Mouse (Mus musculus): Measurements from ENCODE around the gene Gmps. TPM values are rescaled to one million over a fixed set of nuclear protein-coding genes. Genes with fewer than 3 reads are reported as not detected.
A peak's percentile ranks its signal among the peaks of the same experiment; 100 is the strongest.

The Gmps gene
- polyA plus RNA-seq (2014; fragmentation: Nextera tagmentation; extraction: Ambion mirVana) = 36.5 and 41.5 TPM in 2 replicates

DNA sequence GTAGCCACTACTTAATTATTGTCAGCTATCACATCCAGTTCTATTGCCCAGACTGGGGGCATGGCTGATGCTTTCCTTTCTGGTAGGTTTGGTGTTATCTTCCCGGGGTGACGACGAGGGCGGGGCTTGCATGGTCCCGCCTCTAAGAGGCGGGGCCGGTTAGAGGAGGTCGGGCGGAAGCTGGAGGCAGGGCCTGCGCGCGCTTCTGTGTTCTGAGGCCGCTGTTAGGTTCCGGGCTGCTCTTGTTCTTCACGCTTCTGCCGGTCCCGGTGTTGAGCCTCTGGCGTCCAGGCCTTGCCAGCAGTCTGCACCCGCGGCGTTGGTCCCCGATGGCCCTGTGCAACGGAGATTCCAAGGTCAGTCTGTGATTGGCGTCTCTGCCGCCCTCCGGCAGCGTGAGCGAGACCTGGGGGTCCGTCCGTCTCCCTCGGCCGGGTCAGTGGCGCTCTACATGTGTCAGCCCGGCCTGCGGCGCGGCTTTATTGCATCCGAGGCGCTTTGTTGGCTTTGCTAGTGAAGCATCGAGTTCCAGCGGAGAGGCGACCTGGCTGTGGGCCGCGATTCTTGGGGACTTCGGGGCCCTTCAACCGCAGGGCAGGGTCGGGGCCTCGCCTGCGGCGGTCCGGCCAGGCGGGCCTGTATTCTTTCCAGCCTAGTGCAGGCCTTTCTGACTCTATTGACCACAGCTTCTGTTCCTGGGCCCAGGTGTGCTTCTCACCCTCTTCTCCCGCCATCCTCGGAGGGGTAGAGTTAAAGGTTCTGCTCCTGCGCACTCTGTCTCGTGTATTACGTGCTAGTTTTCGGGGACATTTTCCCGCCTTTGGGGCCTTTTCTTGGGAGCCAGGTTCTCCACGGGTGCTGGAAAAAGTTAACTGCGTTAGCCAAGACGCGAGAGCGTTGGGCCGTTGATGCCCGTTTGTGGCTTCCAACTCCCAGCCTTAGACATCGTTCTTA lies at the start of gene Gmps:
Gene Gmps, plus strand, starts transcription at position 152 of the 954 bp plus-strand sequence.
- Histone ChIP-seq H3K36me3 (ENCODE audit: control insufficient read depth, insufficient read depth, low read length) (peaks cover 9% of the 10 kb centered on the region), H3K27ac (replicated peaks; ENCODE audit: low read depth, low read length) (peak within 1 kb of the TSS; percentile 91), H3K4me2 (ENCODE audit: low read depth, low read length) (peak within 1 kb of the TSS; percentile 62), H3K4me1 (ENCODE audit: control insufficient read depth, insufficient read depth, low read length) (peaks cover 8% of the 10 kb centered on the region), H3K9me3 (ENCODE audit: control insufficient read depth, low read length) (no peaks in the 10 kb centered on the region), H3K9ac (ENCODE audit: low read depth, low read length) (peak within 1 kb of the TSS; percentile 96), H3K27me3 (replicated peaks; ENCODE audit: control insufficient read depth, insufficient read depth, low read length) (no peaks in the 10 kb centered on the region), H3K4me3 (ENCODE audit: low read depth, low read length) (peak within 1 kb of the TSS; percentile 97)
- ATAC-seq (ENCODE audit: low read depth) = peak; percentile 98
- peak; percentile 96 for DNase-seq (ENCODE audit: low spot score)
- WGBS = under 1% methylated on average over 62 of the region's 67 CpGs

DNA sequence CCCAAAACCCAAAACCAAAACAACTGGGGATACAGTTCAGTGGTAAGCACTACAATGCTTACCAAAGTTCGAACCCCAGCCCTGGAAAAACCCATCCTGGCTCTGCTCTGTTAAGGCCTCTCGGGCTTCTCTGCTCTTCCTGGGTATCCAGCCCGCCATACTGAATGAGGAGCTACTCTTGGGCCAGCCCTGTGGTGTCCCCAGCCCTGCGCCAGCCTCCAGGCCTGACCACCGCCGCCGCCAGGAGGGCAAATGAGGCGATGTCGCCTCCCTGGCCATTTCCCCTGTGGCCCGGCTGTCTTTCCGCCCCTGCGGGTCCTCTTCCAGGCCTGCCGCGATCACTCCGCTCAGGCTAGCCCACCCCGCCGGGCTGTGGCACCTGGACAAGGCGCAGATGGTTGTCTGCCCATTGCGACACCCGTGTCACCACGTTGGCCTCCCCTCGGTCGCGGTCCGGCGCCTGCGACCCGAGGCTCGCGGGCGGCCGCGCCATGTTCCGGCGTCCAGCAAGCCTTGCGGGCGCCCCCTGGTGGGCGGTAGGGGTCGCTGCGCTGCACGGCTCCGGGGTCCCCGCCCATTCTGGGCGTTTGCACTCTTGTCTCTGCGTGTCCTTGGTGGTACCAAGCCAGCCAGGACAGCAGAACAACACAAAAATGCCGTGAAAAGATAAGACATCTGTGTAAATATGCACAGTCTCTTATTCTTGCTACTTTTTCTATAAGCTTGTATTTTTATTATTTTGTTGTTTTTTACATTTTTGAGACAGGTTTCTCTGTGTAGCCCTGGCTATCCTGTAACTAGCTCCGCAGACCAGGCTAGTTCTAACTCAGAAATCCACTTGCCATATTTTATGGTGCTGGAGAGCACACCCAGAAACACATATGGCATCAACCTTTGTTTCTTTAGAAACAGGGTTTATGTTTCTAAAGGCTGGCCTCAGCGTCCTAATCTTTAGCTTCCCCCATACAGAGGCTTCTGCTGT lies 46.7 kb upstream of the Gmps start, which contains the start of gene E130311K13Rik:
Gene E130311K13Rik, minus strand, starts transcription at position 595 of the 982 bp plus-strand sequence.
- peak; percentile 89 for DNase-seq (ENCODE audit: low spot score)
- Histone ChIP-seq H3K9me3 (ENCODE audit: control insufficient read depth, low read length) (no peaks in the 10 kb centered on the region), H3K36me3 (ENCODE audit: control insufficient read depth, insufficient read depth, low read length) (peaks cover 8% of the 10 kb centered on the region; the same call in 1 of the 2 replicates), H3K4me2 (ENCODE audit: low read depth, low read length) (peak within 1 kb of the TSS; percentile 74), H3K4me1 (ENCODE audit: control insufficient read depth, insufficient read depth, low read length) (no peaks in the 10 kb centered on the region; the same call in 1 of the 2 replicates), H3K4me3 (ENCODE audit: low read depth, low read length) (peak within 1 kb of the TSS; percentile 82), H3K27me3 (replicated peaks; ENCODE audit: control insufficient read depth, insufficient read depth, low read length) (no peaks in the 10 kb centered on the region), H3K9ac (ENCODE audit: low read depth, low read length) (peak within 1 kb of the TSS; percentile 97), H3K27ac (replicated peaks; ENCODE audit: low read depth, low read length) (peak within 1 kb of the TSS; percentile 68)
- WGBS = 5% methylated on average over 36 of the region's 48 CpGs
- peak; percentile 98 for ATAC-seq (ENCODE audit: low read depth)

GRCm38 (mm10) chr3:63938928-63939327 lies 37.0 kb upstream of the Gmps start:
- no peak overlapping the region for H3K4me3 ChIP-seq (ENCODE audit: low read depth, low read length)
- H3K9ac ChIP-seq (ENCODE audit: low read depth, low read length) = no peak overlapping the region
- H3K27ac ChIP-seq (replicated peaks; ENCODE audit: low read depth, low read length) = no peak overlapping the region
- H3K4me1 ChIP-seq (ENCODE audit: control insufficient read depth, insufficient read depth, low read length) = no peaks in the 10 kb centered on the region
- H3K9me3 ChIP-seq (ENCODE audit: control insufficient read depth, low read length) = no peaks in the 10 kb centered on the region
- no peaks in the 10 kb centered on the region for H3K27me3 ChIP-seq (replicated peaks; ENCODE audit: control insufficient read depth, insufficient read depth, low read length)
- peaks cover 18% of the 10 kb centered on the region for H3K36me3 ChIP-seq (ENCODE audit: control insufficient read depth, insufficient read depth, low read length)
- 88% methylated on average over 2 of the region's 2 CpGs for WGBS
- ATAC-seq (ENCODE audit: low read depth) (no peak), DNase-seq (ENCODE audit: low spot score) (no peak)
- no peak overlapping the region for H3K4me2 ChIP-seq (ENCODE audit: low read depth, low read length)

GRCm38 (mm10) chr3:63941204-63941850 lies 34.6 kb upstream of the Gmps start:
- ATAC-seq (ENCODE audit: low read depth) (no peak), DNase-seq (ENCODE audit: low spot score) (no peak)
- no peak overlapping the region for H3K4me2 ChIP-seq (ENCODE audit: low read depth, low read length)
- H3K27me3 ChIP-seq (replicated peaks; ENCODE audit: control insufficient read depth, insufficient read depth, low read length) = no peaks in the 10 kb centered on the region
- no peak overlapping the region for H3K27ac ChIP-seq (replicated peaks; ENCODE audit: low read depth, low read length)
- peaks cover 26% of the 10 kb centered on the region for H3K36me3 ChIP-seq (ENCODE audit: control insufficient read depth, insufficient read depth, low read length)
- H3K9me3 ChIP-seq (ENCODE audit: control insufficient read depth, low read length) = no peaks in the 10 kb centered on the region
- no peak overlapping the region for H3K9ac ChIP-seq (ENCODE audit: low read depth, low read length)
- no peaks in the 10 kb centered on the region for H3K4me1 ChIP-seq (ENCODE audit: control insufficient read depth, insufficient read depth, low read length)
- WGBS = 92% methylated on average over 2 of the region's 2 CpGs
- no peak overlapping the region for H3K4me3 ChIP-seq (ENCODE audit: low read depth, low read length)

DNA sequence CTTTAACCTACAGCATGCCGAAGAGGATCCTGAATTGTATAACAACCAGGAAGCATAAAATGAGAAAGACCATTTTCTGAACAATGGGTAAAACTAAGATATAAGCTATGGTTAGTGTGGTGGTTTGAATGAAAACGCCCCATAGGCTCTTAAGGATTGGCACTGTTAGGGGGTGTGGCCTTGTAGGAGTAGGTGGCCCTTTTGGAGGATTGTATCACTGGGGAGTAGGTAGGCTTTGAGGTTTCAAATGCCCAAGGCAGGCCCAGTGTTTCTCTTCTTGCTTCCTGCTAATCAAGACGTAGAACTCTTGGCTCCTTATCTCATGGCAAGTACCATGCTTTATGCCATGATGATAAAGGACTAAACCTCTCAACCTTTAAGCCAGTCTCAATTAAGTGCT lies 26.1 kb upstream of the Gmps start:
- H3K4me2 ChIP-seq (ENCODE audit: low read depth, low read length) = no peak overlapping the region
- H3K27me3 ChIP-seq (replicated peaks; ENCODE audit: control insufficient read depth, insufficient read depth, low read length) = no peaks in the 10 kb centered on the region
- no peak overlapping the region for H3K4me3 ChIP-seq (ENCODE audit: low read depth, low read length)
- WGBS = 79% methylated on average over 3 of the region's 3 CpGs
- H3K9me3 ChIP-seq (ENCODE audit: control insufficient read depth, low read length) = no peaks in the 10 kb centered on the region
- peaks cover 19% of the 10 kb centered on the region for H3K36me3 ChIP-seq (ENCODE audit: control insufficient read depth, insufficient read depth, low read length)
- H3K4me1 ChIP-seq (ENCODE audit: control insufficient read depth, insufficient read depth, low read length) = no peaks in the 10 kb centered on the region
- H3K27ac ChIP-seq (replicated peaks; ENCODE audit: low read depth, low read length) = no peak overlapping the region
- no peak for ATAC-seq (ENCODE audit: low read depth)
- no peak overlapping the region for H3K9ac ChIP-seq (ENCODE audit: low read depth, low read length)
- DNase-seq (ENCODE audit: low spot score) = no peak

DNA sequence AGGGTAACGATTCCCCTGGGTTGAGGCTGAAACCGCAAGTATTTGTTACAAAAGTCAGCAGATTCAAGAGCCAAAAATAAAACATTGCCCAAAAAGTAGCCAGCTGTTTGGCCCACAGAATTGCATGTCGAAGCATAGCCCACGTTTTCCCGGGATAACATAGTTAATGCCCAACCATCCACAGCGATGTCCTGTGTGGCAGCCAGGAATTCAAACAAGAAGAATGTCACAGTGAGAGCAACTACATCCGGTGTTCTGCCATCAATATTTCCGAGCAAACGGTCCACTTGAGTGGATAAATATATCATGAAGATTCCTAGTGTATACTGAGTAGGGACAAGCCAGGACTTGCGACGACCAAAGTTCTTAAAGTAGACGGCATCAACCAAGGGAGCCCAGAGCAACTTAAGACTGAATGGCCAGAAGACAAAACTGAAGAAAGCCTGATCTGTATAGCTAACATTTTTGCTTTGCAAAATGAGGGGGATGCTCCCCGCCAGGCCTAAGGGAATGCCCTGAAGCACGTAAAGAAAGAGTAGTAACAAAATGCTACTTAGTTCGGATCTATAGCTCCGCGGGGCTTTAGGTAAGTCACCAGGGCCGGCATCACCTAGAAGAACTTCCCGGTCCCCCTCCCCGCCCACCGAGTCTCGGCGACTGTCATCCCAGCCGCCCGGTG lies 12.3 kb upstream of the Gmps start:
- 6% methylated on average over 24 of the region's 25 CpGs for WGBS
- Histone ChIP-seq H3K9me3 (ENCODE audit: control insufficient read depth, low read length) (no peaks in the 10 kb centered on the region), H3K36me3 (ENCODE audit: control insufficient read depth, insufficient read depth, low read length) (0 out of 2 replicates have a peak, but pooled peaks cover 3% of the 10 kb centered on the region), H3K27ac (replicated peaks; ENCODE audit: low read depth, low read length) (peak overlapping the region; percentile 87), H3K4me1 (ENCODE audit: control insufficient read depth, insufficient read depth, low read length) (peaks cover 23% of the 10 kb centered on the region), H3K27me3 (replicated peaks; ENCODE audit: control insufficient read depth, insufficient read depth, low read length) (peaks cover 10% of the 10 kb centered on the region; the same call in 1 of the 2 replicates), H3K4me2 (ENCODE audit: low read depth, low read length) (peak overlapping the region; percentile 74), H3K4me3 (ENCODE audit: low read depth, low read length) (peak overlapping the region; percentile 96), H3K9ac (ENCODE audit: low read depth, low read length) (peak overlapping the region; percentile 85)
- ATAC-seq (ENCODE audit: low read depth) (peak; percentile 6), DNase-seq (ENCODE audit: low spot score) (peak; percentile 21)

- Histone ChIP-seq H3K9ac (ENCODE audit: low read depth, low read length) (peak within 1 kb of the TSS; percentile 85), H3K27ac (replicated peaks; ENCODE audit: low read depth, low read length) (peak within 1 kb of the TSS; percentile 87), H3K27me3 (replicated peaks; ENCODE audit: control insufficient read depth, insufficient read depth, low read length) (peaks cover 10% of the 10 kb centered on the region; the same call in 1 of the 2 replicates), H3K36me3 (ENCODE audit: control insufficient read depth, insufficient read depth, low read length) (0 out of 2 replicates have a peak, but pooled peaks cover 3% of the 10 kb centered on the region), H3K4me1 (ENCODE audit: control insufficient read depth, insufficient read depth, low read length) (peaks cover 23% of the 10 kb centered on the region), H3K4me3 (ENCODE audit: low read depth, low read length) (peak within 1 kb of the TSS; percentile 96), H3K9me3 (ENCODE audit: control insufficient read depth, low read length) (no peaks in the 10 kb centered on the region), H3K4me2 (ENCODE audit: low read depth, low read length) (peak within 1 kb of the TSS; percentile 74)
- peak; percentile 96 for ATAC-seq (ENCODE audit: low read depth)
- WGBS = 1% methylated on average over 52 of the region's 69 CpGs
- DNase-seq (ENCODE audit: low spot score) = peak; percentile 100
These were observed 11.6 kb upstream of the Gmps start, which contains the start of gene Slc33a1 for GRCm38 (mm10) chr3:63964100-63964921. TSS of gene Slc33a1 (minus strand) at chr3:63964768.

Measured in embryonic facial prominence, embryonic 14.5 days (tissue).